Mouse (Mus musculus): ENCODE measurements around the gene Tet1.
A peak's percentile ranks its signal among the peaks of the same experiment; 100 is the strongest.

Gene Tet1

GRCm38 (mm10) chr10:62892549-62893232 lies 16.1 kb downstream of the Tet1 start:
- no peak for DNase-seq (ENCODE audit: low spot score in 2 of 2)

DNA sequence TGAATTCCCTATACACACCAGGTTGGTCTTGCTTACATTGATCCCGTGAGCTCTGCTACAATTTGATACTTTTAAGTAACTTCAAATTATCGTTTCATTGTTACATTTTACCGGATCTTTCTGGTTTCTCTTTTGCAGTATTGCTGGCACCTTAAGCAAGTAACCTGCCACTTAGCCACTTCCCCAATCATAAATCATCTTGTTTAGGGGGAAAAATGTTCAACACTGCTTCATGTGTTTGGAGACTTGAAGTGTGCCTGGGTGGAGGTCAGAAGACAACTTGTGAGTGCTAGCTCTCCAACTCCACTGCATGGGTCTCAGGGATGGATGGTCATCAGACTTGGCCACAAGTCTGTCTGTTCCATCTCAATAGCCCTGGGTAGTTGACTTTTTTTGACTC lies 17.8 kb downstream of the Tet1 start:
- DNase-seq (ENCODE audit: low spot score in 2 of 2): no peak

- peak; percentile 12 to 22 for DNase-seq (ENCODE audit: low spot score in 2 of 2)
Measured at GRCm38 (mm10) chr10:62886799-62887591, 21.8 kb downstream of the Tet1 start.

- peak in 1 of 2 experiments; percentile 9 for DNase-seq (ENCODE audit: low spot score in 2 of 2)
Measured at GRCm38 (mm10) chr10:62885969-62886798, 22.6 kb downstream of the Tet1 start.

GRCm38 (mm10) chr10:62885460-62885859 lies 23.3 kb downstream of the Tet1 start:
- no peak for DNase-seq (ENCODE audit: low spot score in 2 of 2)

GRCm38 (mm10) chr10:62884517-62884916 lies 24.3 kb downstream of the Tet1 start:
- DNase-seq (ENCODE audit: low spot score in 2 of 2): no peak

- DNase-seq (ENCODE audit: low spot score in 2 of 2): no peak
Measured at GRCm38 (mm10) chr10:62883933-62884372, 24.8 kb downstream of the Tet1 start.

DNA sequence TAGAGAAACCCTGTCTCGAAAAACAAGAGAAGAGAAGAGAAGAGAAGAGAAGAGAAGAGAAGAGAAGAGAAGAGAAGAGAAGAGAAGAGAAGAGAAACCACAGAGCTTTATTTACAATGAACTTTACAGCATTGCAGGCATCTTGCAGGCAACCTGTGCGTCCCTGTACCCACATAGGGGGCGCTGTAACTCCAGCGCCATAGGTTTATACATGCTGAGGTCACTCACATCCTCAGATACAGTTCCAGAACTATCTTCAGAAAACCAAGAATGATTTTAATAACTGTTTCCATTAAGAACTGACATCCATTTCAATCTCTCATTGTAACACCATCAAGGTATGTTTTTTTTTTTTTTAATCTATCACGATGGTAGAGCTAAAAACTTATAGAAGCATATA lies 27.6 kb downstream of the Tet1 start:
- peak in 1 of 2 experiments; percentile 51 for DNase-seq (ENCODE audit: low spot score in 2 of 2)

GRCm38 (mm10) chr10:62878056-62878455 lies 30.7 kb downstream of the Tet1 start:
- no peak for DNase-seq (ENCODE audit: low spot score in 2 of 2)

DNA sequence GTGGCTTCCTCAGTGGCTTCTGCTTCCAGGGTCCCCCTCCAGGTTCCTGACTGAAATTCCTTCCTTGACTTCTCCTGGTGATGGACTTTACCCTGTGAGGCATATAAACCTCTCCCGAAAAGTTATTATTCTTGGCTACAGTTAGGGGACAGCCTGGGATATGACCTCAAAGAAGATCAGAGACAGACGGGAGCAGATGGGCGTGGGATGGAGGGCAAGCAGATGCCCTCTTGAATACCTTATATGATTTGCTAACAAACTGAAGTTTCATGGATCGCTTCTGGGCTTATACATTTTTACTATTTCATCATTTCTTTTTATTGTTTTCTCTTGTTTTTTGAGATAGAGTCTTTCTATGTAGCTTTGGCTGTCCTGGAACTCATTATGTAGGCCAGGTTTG lies 33.2 kb downstream of the Tet1 start:
- no peak for DNase-seq (ENCODE audit: low spot score in 2 of 2)

DNA sequence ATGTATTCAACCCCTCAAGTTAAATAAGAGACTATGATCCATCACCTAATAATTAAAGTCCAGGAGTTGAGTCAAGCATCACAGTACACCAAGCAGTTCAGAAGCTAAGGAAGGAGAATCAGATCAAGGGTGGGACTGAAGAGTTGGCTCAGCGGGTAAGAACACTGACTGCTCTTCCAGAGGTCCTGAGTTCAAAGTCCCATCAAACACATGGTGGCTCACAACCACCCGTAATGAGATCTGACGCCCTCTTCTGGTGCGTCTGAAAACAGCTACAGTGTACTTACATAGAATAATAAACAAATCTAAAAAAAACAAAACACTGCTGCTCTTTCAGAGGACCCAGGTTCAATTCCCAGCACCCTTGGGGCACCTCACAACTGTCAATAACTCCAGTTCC lies 34.0 kb downstream of the Tet1 start:
- no peak for DNase-seq (ENCODE audit: low spot score in 2 of 2)

GRCm38 (mm10) chr10:62866035-62866791 lies 42.6 kb downstream of the Tet1 start:
- DNase-seq (ENCODE audit: low spot score in 2 of 2): no peak

DNA sequence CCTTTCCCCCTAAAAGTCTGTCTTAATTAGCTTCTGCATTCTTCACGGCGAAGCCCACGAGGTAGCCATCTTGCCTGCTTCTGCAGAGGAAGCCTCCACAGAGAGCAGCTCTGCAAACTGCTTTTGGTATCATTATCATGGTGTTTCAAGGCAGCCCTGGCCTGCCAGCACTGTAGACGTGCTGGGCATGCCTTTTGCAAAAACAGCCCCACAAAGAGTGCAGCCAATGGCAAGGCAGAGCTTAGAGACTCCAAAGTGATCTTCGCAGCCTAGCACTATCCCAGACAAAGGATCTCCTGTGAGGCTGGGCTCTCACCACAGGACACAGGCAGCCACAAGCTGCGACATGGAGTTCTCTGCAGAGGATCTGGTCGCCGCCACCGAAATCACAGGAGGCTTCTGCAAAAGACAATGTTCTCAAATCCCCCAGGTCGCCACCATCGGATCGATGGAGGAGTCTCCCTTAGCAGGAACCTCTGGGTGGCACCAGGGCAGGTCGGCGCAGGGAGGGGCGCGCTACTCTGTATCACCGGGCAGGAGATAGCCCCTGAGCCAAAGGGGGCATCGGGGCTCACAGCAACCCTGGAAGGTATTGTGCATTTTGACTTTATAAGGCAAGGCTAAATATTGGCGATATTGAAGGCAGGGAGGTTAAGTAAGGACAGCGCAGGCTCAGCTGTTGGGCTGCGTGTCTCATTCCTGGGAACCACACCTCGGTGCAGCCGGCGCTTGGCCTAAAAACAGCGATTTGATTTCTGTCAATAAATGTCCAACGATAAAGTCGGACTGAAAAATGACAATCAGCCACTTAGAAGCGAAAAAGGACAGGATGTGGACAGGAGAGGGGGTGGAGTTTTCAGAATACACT lies 43.4 kb downstream of the Tet1 start:
- peak; percentile 34 to 65 for DNase-seq (ENCODE audit: low spot score in 2 of 2)

DNA sequence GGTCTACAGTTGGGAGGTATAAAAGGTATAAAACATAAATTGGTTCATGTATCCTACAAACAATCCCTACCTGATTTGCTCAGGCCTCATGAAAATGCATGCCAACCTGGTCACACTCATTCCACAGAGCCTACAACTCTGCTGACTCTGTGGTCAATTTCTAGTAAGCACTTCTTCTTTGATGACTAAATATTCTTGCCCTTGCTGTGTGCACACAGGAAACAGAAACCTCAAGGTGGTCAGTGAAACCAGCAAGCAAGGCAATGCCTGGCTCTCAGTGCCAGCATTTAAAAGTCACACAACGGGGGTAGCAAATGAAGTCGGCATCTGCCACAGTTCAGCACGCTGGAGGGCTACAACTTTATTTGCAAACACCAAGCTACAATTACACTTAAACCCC lies 45.2 kb downstream of the Tet1 start:
- no peak for DNase-seq (ENCODE audit: low spot score in 2 of 2)

DNA sequence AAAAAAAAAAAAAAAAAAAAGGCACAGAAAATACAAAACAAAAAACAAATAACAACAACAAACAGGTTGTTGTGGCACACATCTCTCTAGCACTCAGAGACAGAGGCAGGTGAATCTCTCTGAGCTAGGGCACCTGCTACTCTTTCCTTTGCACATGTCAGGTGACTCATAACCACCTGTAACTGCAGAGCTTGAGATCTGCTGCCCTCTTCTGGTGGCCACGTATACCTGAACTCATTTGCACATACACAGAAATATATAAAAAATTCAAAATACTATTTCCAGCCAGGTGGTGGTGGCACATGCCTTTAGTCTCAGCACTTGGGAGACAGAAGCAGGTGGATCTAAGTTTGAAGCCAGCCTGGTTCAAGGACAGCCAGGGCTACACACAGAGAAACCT lies 46.4 kb downstream of the Tet1 start:
- no peak for DNase-seq (ENCODE audit: low spot score in 2 of 2)

DNA sequence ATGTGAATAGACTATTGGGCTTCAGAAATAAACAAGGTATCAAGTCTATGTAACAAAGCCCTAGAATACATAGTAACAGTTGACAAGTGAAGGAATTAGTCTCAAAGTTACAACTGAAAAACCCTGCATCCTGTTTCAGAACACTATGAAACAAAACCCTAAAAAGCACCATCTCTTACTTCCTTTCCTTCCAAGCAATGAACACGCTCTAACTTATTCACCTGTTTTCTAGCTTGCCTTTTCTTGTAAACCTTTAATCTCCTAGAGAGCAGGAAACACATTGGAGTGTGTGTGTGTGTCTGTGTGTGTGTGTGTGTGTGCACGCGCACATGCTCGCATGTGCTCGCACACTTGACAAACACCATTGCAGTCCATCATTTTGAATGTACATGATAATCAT lies 49.8 kb downstream of the Tet1 start:
- no peak for DNase-seq (ENCODE audit: low spot score in 2 of 2)

DNA sequence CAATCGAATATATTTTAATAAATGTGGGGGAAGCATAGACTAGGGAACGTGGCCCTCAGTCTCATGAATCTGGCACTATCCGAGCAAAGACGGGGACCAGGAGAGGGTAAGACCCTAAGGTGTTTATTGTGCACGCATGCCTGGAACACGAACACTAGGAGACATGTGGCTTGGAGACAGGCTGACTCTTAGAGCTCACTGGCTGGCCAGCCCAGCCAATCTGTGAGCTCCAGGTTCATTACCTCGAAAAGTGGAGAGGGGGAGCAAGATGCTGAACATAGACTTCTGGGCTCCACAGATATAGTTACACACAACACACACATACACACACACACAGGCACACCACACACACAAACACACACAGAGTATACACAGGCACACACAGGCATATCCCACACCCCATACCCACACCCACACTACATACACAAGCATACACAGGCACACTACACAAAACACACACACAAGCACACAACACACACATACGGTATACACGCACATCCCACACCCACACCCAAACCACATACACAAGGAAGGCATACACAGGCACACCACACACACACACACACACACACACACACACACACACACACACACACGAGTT lies 52.0 kb downstream of the Tet1 start:
- no peak for DNase-seq (ENCODE audit: low spot score in 2 of 2)

- no peak for DNase-seq (ENCODE audit: low spot score in 2 of 2)
Measured at GRCm38 (mm10) chr10:62854992-62855391, 53.8 kb downstream of the Tet1 start.

GRCm38 (mm10) chr10:62854581-62854980 lies 54.2 kb downstream of the Tet1 start:
- no peak for DNase-seq (ENCODE audit: low spot score in 2 of 2)

- no peak for DNase-seq (ENCODE audit: low spot score in 2 of 2)
Measured at GRCm38 (mm10) chr10:62851578-62851977, 57.2 kb downstream of the Tet1 start.

All from spleen, postnatal 10 days (tissue).